Mouse (Mus musculus) CD8-positive naive resting alpha-beta T cell, adult 57 days (primary cell): ENCODE data around the gene Man2c1. TPM values are rescaled to one million over a fixed set of nuclear protein-coding genes. Genes with fewer than 3 reads are reported as not detected.

ENCODE experiments used
- total RNA-seq: library from RNA; stranded (reverse); gene quantifications from one replicate; pipeline ENCODE4 v1.2.4, GENCODE M21; 2023

Man2c1 gene
- 159 TPM for total RNA-seq

DNA sequence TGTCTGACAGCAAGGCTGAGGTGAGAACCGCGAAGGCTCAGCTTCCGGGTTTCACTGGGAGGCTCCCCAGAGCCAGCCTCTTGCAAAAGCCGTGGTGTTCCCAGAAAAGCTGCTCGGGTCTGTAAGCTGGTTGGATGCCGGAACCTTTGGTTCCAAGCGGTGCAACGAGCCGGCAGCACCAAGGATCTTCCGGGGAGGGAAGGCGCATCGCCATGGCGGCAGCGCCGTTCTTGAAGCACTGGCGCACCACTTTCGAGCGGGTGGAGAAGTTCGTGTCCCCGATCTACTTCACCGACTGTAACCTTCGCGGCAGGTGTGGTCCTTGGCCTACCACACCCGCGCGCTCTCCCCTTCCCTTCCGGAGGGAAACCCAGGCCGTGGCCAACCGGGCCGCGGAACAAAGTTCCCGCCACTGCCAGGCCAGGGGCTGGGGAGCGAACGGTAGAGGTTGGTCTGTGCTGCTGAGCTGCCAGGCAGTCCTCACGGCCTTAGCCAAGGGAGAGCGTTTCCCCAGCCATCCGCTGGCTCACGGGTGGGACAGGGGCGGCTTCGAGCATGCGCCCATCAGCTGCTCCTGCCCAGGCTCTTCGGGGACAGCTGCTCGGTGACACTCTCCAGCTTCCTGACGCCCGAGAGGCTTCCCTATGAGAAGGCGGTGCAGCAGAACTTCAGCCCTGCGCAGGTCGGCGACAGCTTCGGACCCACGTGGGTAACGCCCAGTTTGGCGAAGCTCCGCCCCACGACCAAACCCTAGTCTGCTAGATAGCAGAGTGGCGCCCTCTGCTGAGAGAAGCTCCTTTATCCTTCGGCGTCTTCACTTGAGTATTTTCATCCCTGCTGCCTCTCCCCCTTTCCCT is at the start of gene Man2c1:
Man2c1 (plus strand) TSS at position 114 of the 857 bp plus-strand sequence.

DNA sequence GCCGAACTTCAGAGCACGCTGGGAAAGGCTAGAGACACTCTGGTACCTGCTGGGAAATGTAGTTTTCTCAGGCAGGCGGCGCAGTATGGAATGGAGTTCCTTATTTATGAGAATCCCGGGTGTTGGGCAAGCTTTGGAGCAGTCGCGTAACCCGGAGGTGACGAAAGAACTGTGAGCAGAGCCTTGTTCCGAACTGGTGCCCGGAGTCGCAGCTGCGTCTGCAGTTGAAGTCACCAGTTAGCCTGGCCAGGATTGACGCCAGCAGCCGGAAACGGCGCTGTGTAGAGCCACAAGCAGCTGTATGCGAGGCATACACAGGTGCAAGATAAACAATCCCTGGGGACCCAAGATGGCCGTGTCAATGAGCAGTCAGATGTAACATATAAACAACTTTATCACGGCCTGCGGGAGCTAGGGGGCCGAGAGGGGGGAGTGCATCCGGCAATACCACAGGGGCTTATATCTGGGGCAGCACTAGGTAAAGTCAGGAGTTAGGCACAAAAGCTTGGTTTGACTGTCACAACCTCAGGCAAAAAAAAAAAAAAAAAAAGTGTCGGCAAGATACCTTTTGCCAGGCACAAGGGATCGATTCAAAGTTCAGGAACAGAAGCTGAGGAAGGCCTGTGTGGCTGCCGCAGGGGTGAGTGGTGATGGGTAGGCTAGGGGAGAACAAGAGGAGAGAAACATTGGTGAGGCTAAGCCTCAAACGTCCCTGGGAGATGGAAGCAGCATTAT is 17.8 kb downstream of the Man2c1 start, which contains the start of gene Neil1:
Neil1 (minus strand) TSS at position 162 of the 735 bp plus-strand sequence.

DNA sequence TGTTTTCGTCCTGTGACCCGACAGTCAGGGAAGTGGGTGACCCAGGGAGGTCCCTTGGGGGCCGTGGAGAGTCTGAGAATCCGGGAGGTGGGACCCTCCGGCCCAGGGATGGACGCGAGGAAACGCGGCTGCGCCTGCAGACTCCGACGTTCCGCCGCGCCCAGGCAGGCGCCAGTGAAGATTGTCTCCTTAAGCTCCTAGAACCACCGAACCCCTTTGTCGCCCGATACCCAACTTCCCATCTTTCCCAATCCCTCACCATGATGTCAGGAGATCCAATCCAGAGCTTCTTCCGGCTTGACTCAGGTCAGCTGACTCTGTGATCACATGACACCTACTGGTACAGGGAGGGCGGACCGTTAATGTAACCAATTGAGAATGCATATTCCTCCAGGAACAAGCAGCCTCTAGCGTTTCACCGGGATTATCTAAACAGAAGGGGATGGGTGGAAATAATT is 27.6 kb downstream of the Man2c1 start, which contains the start of gene Commd4:
Commd4 (minus strand) TSS at position 319 of the 458 bp plus-strand sequence.

Other genes with a start within 250 kb of the Man2c1 start
- 11.0 TPM for gene Snx33, start 202.3 kb upstream of the Man2c1 start, total RNA-seq
- 97.6 TPM for gene Imp3, start 193.2 kb upstream of the Man2c1 start, total RNA-seq
- gene Snupn, start 179.8 kb upstream of the Man2c1 start, total RNA-seq, result 7.8 TPM
- 8.1 TPM for gene Ptpn9, start 135.8 kb upstream of the Man2c1 start, total RNA-seq
- 101 TPM for gene Sin3a, start 58.6 kb upstream of the Man2c1 start, total RNA-seq
- gene Neil1, start 17.6 kb downstream of the Man2c1 start, total RNA-seq, result 38.6 TPM
- gene Commd4, start 27.6 kb downstream of the Man2c1 start, total RNA-seq, result 82.2 TPM
- not detected for gene Trcg1, start 105.9 kb downstream of the Man2c1 start, total RNA-seq
- gene 1700017B05Rik, start 131.9 kb downstream of the Man2c1 start, total RNA-seq, result 62.8 TPM